Mouse (Mus musculus) small intestine, adult 2 months (tissue): ENCODE measurements at regions not wholly inside any gene's neighbourhood (a gene's known extent, or its start where the extent isn't known, plus 50 kb on each side); places are given as distances from the start of the nearest gene placed in this dataset.

Experiments
- CTCF ChIP-seq: fragments of 200-500 bp; IDR thresholded peaks from 2 replicates; pipeline ENCODE4 v1.5.1; 2012; ENCODE audit warnings: low read depth, mild to moderate bottlenecking, control low read depth, inconsistent platforms, low read length, moderate library complexity, mixed read lengths; ENCODE audit not compliant: insufficient replicate concordance, insufficient read length; ENCODE audit errors: extremely low read depth
- POLR2A ChIP-seq: fragments of 200-500 bp; IDR thresholded peaks from 2 replicates; pipeline ENCODE4 v1.6.1; 2012; ENCODE audit warnings: low read depth, mild to moderate bottlenecking, control low read depth, inconsistent platforms, low read length, moderate library complexity

- TF ChIP-seq CTCF, result no peak
- TF ChIP-seq POLR2A, result no peak
Measured at GRCm38 (mm10) chr4:56657046-56657445, 82.8 kb upstream of the Gm26657 start.
